Mouse (Mus musculus) forebrain, embryonic 14.5 days (tissue): ENCODE data around the gene Ercc1. TPM values are rescaled to one million over a fixed set of nuclear protein-coding genes. Genes with fewer than 3 reads are reported as not detected.

Source experiments
- ATAC-seq: fragments of 200-750 bp; cut with Nextera tagmentation; 2 replicates; pipeline ENCODE4 v1.8.0; 2017; ENCODE audit warnings: mild to moderate bottlenecking, moderate library complexity
- DNase-seq: peaks from one replicate; pipeline ENCODE4 v3.0.0-alpha.2; 2015; ENCODE audit warnings: low spot score
- H3K27ac ChIP-seq: fragments of 300-500 bp; sonication (generic); 2 replicates; pipeline ENCODE4 v1.5.1; 2014; ENCODE audit warnings: low read depth, mild to moderate bottlenecking, control low read depth, low read length, moderate library complexity
- H3K27me3 ChIP-seq: fragments of 300-500 bp; sonication (generic); replicated peaks from 2 replicates; pipeline ENCODE4 v1.6.1; 2014; ENCODE audit warnings: low read length, control low read depth, mixed read lengths; ENCODE audit not compliant: control insufficient read depth, insufficient read depth
- H3K36me3 ChIP-seq: fragments of 300-500 bp; sonication (generic); 2 replicates; pipeline ENCODE4 v1.6.1; 2014; ENCODE audit warnings: low read length, control low read depth; ENCODE audit not compliant: control insufficient read depth, insufficient read depth
- H3K4me1 ChIP-seq: fragments of 300-500 bp; sonication (generic); 2 replicates; pipeline ENCODE4 v1.6.1; 2014; ENCODE audit warnings: antibody characterized with exemption, low read length, control low read depth; ENCODE audit not compliant: control insufficient read depth, insufficient read depth
- H3K4me2 ChIP-seq: fragments of 300-500 bp; sonication (generic); 2 replicates; pipeline ENCODE4 v1.6.1; 2014; ENCODE audit warnings: mild to moderate bottlenecking, control low read depth, low read length
- H3K4me3 ChIP-seq: fragments of 300-500 bp; sonication (generic); 2 replicates; pipeline ENCODE4 v1.5.1; 2014; ENCODE audit warnings: low read depth, low read length, control low read depth
- H3K9ac ChIP-seq: fragments of 300-500 bp; sonication (generic); 2 replicates; pipeline ENCODE4 v1.6.1; 2014; ENCODE audit warnings: mild to moderate bottlenecking, low read length, control low read depth, moderate library complexity
- H3K9me3 ChIP-seq: fragments of 300-500 bp; sonication (generic); replicated peaks from 2 replicates; pipeline ENCODE4 v1.6.1; 2016; ENCODE audit warnings: low read length, control low read depth, mixed read lengths; ENCODE audit not compliant: control insufficient read depth
- WGBS: fragments of 180-500 bp; shearing (Covaris S2); extraction: QIAGEN DNeasy Blood & Tissue Kit; methylation state at CpG from one replicate; pipeline ENCODE4 v1.1.7; 2014; 5-methylcytosine and 5-hydroxymethylcytosine counted together
- polyA plus RNA-seq: library from polyadenylated mRNA; unstranded; fragments of >200 nt; fragmentation: Nextera tagmentation; extraction: Ambion mirVana; gene quantifications from 2 replicates; pipeline ENCODE4 v1.2.1, GENCODE M21; 2014

Ercc1 gene
- polyA plus RNA-seq, 1 experiment from 2014 or later, result 101 TPM

DNA sequence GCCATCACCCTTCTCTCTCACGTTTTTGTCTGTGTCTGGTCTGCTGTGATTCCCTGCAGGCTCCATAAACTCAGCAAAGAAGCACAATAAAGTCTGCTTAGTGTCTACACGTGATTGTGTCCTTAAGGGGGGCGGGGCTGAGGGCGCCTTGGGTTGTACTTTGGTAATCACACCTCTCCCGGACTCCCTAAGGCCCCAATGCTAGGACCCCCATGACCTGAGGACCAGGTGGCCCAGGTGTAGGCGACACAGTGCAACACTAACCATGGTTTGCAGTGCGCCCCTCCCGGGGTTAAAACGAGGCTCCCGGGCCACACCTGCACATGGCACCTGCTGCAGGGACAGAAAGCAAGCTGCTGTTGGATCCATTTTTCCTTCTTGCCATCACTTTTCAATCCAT is 3.3 kb upstream of the Ercc1 start:
- Histone ChIP-seq H3K36me3 (no peaks in the 10 kb centered on the region), H3K9ac (no peak overlapping the region), H3K27ac (no peak overlapping the region), H3K4me3 (no peak overlapping the region), H3K4me2 (peak overlapping the region; percentile 89), H3K9me3 (no peaks in the 10 kb centered on the region), H3K27me3 (0 out of 2 replicates have a peak, but pooled peaks cover 3% of the 10 kb centered on the region), H3K4me1 (peaks cover 24% of the 10 kb centered on the region)
- ATAC-seq (no peak), DNase-seq (no peak)
- WGBS, result 24% methylated on average over 10 of the region's 10 CpGs

DNA sequence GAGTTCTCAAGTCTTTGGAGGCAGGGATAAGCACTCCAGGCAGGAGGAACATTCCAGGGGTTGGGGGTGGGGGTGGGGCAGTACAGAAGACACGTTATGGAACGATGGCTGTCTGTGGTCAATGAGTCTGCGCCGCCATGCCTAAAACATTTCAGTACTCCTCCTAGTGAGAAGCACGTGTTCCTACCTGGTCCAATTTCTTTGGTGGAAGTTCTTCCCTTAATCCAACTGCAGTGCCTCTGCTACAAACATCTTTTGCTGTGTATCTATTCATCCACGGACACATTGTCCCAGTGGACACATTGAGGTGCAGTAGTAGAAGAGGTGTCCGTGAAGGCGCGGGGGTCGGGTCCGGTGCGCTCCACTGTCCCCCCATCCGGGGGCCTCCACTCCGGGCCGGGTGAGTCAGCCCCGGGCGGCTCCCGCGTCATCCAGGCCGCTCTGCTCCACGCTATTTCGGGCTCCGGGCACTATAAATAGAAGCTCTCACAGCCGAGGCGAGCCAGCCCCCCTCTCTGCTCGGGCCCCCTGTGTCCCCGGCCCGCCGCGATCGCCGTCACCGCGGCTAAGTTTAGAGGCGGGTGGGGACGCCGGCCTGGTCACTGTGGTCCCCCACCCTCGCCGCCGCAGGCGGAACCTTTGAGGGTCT is 2.7 kb upstream of the Ercc1 start:
- DNase-seq (peak; percentile 24), ATAC-seq (no peak)
- Histone ChIP-seq H3K9ac (peak overlapping the region; percentile 67), H3K36me3 (no peaks in the 10 kb centered on the region), H3K4me3 (peak overlapping the region; percentile 43), H3K9me3 (no peaks in the 10 kb centered on the region), H3K4me2 (peak overlapping the region; percentile 89), H3K27me3 (0 out of 2 replicates have a peak, but pooled peaks cover 3% of the 10 kb centered on the region), H3K27ac (no peak overlapping the region), H3K4me1 (peaks cover 24% of the 10 kb centered on the region)
- under 1% methylated on average over 37 of the region's 41 CpGs for WGBS

DNA sequence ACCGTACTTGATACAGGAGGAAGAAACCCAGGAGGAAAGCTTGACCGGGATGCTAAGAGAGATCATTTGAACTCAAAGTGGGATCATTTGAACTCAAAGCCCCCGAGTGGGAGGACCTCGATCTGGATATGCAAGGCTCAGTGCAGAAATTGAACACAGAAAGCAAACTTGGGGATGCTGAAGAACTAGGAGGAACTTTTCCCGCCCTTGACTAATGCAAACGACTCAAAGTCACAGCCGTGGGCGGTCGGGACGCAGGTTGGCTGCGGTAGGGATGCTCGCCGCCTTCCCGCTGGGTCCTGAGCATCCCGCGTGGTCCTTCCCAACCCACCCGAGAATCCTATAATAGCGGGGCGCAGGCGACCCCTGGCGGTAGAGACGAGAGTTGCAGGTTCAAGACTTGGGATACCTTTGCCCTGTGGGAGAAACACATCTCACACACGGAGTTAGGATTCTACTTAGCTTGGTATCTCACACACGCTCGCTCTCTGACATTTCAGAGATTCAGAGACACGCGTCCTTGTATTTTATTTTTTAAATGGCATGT is 2.0 kb upstream of the Ercc1 start:
- DNase-seq (peak; percentile 89), ATAC-seq (peak; percentile 11; the same call in 1 of the 2 replicates)
- H3K4me2 ChIP-seq, result peak overlapping the region; percentile 89
- peak overlapping the region; percentile 43 for H3K4me3 ChIP-seq
- under 1% methylated on average over 27 of the region's 27 CpGs for WGBS
- no peaks in the 10 kb centered on the region for H3K36me3 ChIP-seq
- no peaks in the 10 kb centered on the region for H3K9me3 ChIP-seq
- no peak overlapping the region for H3K27ac ChIP-seq
- H3K4me1 ChIP-seq, result peaks cover 24% of the 10 kb centered on the region
- H3K27me3 ChIP-seq, result 0 out of 2 replicates have a peak, but pooled peaks cover 3% of the 10 kb centered on the region
- H3K9ac ChIP-seq, result peak overlapping the region; percentile 67

DNA sequence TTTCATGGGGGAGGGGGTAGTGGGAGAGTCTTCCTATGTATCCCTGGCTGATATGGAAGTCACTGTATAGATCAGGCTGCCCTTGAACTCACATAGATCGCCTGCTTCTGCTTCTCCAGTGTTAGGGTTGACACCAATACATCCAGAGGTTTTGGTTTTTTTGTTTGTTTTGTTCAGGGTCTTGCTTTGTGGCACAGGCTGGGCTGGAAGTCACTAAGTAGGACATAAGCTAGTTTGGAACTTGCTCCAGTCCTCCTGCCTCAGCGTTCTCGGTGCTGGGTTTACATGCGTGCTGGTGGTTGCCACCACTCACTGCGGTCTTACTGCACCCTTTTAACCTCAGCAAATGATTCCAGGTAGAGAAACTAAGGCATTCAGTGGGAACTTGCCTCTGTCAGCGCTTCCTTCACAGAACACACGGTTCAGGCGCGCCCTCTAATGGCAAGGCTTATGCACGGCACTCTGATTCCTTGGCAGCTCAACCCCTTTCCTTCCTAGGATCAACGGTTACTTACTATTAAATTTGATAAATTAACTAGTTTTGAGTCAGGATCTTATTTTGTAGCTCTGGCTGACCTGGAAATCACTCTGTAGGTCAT is 1.3 kb upstream of the Ercc1 start:
- Histone ChIP-seq H3K4me2 (peak overlapping the region; percentile 89; the same call in 1 of the 2 replicates), H3K4me1 (peaks cover 24% of the 10 kb centered on the region), H3K9ac (no peak overlapping the region), H3K4me3 (no peak overlapping the region), H3K27ac (no peak overlapping the region), H3K36me3 (peaks cover 4% of the 10 kb centered on the region), H3K27me3 (0 out of 2 replicates have a peak, but pooled peaks cover 3% of the 10 kb centered on the region), H3K9me3 (no peaks in the 10 kb centered on the region)
- ATAC-seq (no peak), DNase-seq (peak; percentile 85)
- under 1% methylated on average over 11 of the region's 11 CpGs for WGBS

DNA sequence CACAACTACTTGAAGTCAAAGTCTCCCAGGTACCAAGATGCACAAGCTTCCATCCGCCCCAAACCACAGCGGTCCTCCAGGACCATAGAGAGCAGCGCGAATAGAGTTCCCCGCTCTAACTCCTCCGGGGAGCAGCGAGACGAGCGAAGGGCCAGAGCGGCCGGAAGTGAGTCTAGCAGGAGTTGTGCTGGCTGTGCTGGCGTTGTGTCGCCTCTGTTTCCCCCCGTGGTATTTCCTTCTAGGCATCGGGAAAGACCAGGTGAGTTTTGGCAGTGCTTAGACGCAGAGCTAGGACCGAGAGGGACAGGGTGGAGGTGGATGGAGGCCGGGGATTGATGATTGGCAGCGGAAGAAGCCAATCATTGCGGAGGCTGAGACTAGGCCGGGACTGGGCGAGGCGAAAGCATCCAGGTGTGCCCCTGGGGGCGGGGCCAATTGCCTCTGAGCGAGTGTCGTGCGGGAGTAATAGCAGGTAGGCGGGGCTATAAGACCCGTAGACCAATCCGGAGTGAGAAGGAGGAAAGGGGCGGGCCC is 427 bp downstream of the Ercc1 start:
- peak overlapping the region; percentile 71 for H3K9ac ChIP-seq
- H3K9me3 ChIP-seq, result no peaks in the 10 kb centered on the region
- peak; percentile 98 for DNase-seq
- peak; percentile 96 for ATAC-seq
- H3K36me3 ChIP-seq, result peaks cover 20% of the 10 kb centered on the region
- WGBS, result under 1% methylated on average over 31 of the region's 31 CpGs
- H3K27me3 ChIP-seq, result 0 out of 2 replicates have a peak, but pooled peaks cover 3% of the 10 kb centered on the region
- peak overlapping the region; percentile 53 for H3K4me3 ChIP-seq
- peaks cover 24% of the 10 kb centered on the region for H3K4me1 ChIP-seq
- peak overlapping the region; percentile 79 for H3K27ac ChIP-seq
- H3K4me2 ChIP-seq, result peak overlapping the region; percentile 83

DNA sequence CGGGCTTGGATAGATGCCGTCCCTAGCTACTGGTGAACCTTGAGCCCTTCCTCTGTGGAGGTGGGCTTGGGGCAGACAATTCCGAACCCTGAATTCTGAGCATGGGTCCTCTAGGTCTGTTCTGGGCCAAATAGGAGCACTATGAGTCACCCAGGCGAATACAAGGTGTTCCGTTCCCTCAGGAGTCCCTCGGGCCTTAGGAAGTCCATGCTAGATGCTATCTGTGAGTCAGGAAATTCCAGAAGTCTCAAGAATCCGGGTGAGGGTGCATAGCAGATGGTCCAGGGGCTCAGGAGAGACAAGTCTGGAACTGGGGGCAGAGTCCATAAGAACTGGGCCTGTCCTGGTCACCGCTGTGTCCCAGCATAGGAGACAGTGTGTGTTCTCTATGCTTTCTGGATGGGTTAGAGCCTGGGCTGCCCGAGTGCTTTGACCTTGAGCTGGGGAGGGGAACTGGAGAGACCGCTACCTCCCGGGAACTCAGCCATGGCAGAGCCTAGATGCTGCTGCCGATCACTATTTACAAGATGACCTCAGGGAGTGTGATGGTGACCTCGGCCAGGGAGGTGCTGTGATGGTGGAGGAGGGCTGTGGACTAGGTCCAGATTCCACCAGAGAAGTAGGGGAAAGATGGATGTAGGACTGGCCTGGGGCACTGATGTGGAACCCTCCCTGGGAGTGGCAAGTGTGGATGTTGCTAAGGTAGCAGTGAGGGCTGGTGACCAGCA is 4.8 kb downstream of the Ercc1 start:
- DNase-seq (no peak), ATAC-seq (no peak)
- H3K4me1 ChIP-seq, result peaks cover 10% of the 10 kb centered on the region

DNA sequence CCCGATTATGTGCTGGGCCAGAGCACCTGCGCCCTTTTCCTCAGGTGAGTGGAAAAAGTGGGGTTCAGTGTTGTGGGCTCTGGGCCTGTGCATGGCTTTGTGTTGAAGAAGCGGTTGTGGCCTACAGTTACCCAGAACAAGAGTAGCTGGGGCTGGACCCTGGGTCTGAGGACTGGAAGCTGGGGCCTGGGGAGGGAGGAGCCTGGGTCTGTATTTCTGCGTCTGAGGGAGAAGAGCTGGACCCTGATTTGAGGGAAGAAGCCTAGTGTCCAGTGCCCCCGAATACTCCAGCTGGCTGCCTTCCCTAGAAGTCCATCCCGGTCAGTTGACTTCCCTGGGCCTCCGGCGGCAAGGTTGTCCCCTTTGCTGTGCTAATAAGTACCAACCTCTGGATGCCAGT is 5.6 kb downstream of the Ercc1 start:
- Histone ChIP-seq H3K36me3 (peaks cover 63% of the 10 kb centered on the region), H3K4me1 (peaks cover 7% of the 10 kb centered on the region)
- ATAC-seq, result no peak

More for the DNA sequence above, 4.8 kb downstream of the Ercc1 start:
- Histone ChIP-seq H3K27me3 (no peaks in the 10 kb centered on the region), H3K9ac (no peak overlapping the region), H3K9me3 (no peaks in the 10 kb centered on the region), H3K4me2 (no peak overlapping the region), H3K4me3 (no peak overlapping the region), H3K36me3 (peaks cover 55% of the 10 kb centered on the region), H3K27ac (no peak overlapping the region)
- 90% methylated on average over 13 of the region's 13 CpGs for WGBS

DNA sequence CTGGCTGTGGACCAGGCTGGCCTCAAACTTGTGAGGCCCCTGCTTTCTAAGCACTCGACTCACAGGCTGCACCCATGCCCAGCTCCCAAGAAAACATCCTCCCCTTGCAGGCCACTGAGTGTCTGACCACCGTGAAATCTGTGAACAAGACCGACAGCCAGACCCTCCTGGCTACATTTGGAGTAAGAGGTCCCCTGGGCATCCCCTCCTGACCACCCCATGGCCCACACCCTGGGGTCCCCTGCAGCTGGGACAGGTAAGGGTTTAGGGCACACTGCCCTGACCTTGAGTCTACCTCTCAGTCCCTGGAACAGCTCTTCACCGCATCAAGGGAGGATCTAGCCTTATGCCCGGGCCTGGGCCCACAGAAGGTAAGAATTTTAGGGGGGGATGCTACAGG is 10.4 kb downstream of the Ercc1 start:
- no peaks in the 10 kb centered on the region for H3K9me3 ChIP-seq
- 84% methylated on average over 5 of the region's 5 CpGs for WGBS
- no peak overlapping the region for H3K4me3 ChIP-seq
- H3K4me2 ChIP-seq, result no peak overlapping the region
- H3K36me3 ChIP-seq, result peaks cover 57% of the 10 kb centered on the region
- H3K4me1 ChIP-seq, result 0 out of 2 replicates have a peak, but pooled peaks cover 2% of the 10 kb centered on the region
- ATAC-seq, result no peak
- H3K9ac ChIP-seq, result no peak overlapping the region
- H3K27me3 ChIP-seq, result no peaks in the 10 kb centered on the region
- no peak overlapping the region for H3K27ac ChIP-seq
- DNase-seq, result no peak

More for the DNA sequence above, 5.6 kb downstream of the Ercc1 start:
- WGBS, result 91% methylated on average over 8 of the region's 8 CpGs
- Histone ChIP-seq H3K27me3 (no peaks in the 10 kb centered on the region), H3K4me3 (no peak overlapping the region), H3K27ac (no peak overlapping the region), H3K9me3 (no peaks in the 10 kb centered on the region), H3K9ac (no peak overlapping the region), H3K4me2 (no peak overlapping the region)
- no peak for DNase-seq
